Mouse (Mus musculus): Measurements from ENCODE around the gene 5730596B20Rik. TPM values are rescaled to one million over a fixed set of nuclear protein-coding genes. Genes with fewer than 3 reads are reported as not detected.

Gene 5730596B20Rik
- polyA plus RNA-seq, 2 experiments from 2014 or later: not detected

DNA sequence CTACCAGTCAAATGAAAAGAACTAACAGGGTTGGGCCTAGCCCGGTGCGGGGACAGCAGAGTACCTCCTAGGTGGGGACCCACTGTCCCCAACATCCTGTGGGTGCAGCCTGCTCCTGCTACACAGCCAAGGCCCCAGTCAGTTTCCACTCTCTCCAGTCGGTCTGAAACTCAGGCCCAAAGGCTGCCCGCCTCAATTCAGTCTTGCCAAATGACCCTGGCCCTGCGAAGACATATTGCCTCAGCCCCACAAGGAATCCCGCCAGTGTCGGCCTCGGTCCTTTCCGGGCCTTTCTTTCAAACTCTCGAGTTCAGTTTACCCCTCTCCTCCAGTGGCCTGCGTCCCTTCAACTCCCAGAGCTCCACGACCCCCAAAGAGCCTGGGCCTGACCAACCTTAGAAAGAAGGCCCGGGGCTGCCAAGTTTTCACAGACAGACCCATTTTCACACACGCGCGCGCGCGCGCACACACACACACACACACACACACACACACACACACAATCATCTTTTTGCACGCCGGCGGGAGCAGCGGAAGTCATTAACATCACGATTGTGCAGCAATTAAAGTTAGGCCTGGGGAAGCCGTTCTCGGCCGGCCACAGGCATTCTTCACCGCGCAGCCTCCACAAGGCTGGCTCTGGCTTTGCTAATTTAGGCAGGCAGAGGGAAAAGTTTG, 22.9 kb downstream of the 5730596B20Rik start:
- no peak for ATAC-seq

DNA sequence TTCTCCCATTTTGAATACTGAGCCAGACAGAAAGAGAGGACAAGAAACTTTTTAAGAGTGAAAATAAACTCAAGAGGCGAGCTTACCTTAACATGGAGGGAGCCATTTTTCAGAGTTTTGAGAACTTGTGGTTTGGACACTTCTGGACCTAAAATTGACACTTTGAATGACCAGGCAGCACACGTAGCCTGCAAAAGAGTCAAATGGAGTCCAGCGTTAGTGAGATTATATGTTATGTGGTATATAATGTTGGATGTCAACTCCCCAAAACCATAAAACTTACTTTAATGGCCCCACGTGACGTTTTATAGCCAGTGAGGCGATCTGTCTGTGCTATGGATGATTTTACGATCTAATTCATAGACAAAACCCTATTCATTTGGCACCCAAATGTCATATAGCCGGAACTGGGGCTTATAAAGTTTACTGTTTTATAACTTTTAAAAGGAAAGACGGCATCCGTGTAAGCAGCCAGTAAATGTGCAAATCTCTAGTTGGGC, 23.5 kb downstream of the 5730596B20Rik start:
- ATAC-seq: no peak

DNA sequence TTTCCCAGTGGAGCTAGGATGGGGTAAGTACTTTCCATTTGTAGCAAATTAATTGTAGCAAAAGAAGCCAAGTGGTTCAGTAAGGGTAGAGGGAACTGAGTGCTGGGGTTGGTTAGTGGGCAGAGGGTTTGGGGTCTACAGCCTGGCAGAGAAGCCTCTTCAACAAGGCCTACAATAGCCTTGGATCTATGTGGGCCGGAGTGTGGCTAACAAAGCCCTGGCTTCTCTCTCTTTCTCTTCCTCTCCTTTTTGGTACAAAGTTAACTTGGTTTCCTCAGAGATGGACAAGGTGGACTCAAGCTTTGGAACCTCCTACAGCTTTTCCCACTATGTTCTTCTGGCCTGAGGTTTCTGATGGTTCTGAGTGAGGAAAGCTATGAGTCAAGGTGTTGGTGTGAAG, 24.0 kb downstream of the 5730596B20Rik start:
- ATAC-seq: no peak

DNA sequence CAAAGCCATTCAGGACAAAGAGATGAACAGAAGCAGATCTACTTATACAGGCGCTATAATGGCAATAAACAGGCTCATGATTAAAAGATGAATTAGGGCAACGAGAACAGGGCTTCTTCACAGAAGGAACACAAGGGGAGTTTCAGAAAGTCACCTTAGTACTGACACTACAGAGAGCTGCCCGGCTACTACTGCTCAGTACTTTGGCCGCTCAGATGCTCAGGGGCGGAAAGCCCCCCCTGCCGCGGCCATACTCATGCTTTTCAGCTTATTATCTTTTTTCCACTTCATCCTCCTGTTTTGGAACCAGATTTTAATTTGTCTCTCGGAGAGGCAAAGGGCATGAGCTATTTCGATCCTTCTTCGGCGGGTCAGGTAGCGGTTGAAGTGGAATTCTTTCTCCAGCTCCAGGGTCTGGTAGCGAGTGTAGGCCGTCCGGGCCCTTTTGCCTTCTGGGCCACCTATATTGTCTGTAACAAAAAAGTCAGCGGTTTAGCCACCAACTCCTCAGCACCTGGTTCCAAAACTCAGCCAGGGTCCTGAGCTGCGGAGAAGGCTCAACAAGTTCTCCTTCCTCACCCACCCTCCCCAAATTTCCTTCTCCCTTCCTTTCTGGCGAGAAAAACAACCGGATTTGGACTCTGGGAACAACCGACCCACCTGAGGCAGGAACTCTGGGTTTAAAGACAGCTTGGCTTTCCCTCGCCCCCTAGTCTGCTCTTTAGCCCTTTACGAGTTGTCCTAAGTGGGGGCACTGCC, 25.2 kb downstream of the 5730596B20Rik start:
- ATAC-seq: no peak

DNA sequence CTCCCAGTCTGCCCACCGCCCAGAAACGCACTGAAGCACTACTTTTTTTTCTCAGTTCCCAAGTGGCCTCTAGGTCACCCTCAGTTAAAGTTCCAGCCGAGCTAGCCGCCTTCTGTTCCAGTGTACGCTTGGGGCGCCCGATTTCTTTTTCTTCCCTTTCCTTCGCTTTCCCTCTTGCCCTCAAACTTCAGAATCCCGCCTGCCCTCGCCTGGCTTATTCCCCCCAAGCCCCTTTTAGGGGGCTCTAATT, 25.7 kb downstream of the 5730596B20Rik start:
- no peak for ATAC-seq

DNA sequence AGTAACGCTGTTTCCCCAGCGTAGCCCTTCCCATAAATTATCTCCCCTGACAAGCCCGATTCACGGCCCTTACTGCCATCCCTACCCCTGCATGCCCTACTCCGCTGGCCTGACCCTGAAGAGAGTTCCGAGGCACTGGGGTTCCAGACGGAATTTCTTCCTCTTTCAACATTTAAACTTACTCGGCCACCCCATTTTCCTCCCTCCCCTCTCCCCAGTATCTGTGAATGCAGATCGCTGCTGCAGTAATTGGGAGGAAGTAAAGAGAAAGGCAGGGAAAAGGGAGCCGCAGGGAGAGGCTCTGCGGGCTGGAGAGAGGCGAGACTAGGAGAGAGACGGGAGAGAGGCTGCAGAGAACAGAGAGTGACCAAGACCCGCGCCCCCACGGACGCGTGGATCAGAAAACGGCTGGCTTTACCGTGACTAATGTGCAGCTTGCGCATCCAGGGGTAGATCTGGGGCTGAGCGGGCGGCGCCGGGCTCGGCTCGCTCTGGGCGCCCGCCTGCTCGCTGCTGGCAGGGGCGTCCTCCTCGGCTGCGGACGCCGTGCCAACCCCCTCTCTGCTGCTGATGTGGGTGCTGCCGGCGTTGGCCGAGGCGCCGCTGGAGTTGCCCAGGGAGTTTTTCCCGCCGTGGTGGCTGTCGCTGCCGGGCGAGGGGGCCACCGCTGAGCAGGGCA, 26.2 kb downstream of the 5730596B20Rik start:
- no peak for ATAC-seq

DNA sequence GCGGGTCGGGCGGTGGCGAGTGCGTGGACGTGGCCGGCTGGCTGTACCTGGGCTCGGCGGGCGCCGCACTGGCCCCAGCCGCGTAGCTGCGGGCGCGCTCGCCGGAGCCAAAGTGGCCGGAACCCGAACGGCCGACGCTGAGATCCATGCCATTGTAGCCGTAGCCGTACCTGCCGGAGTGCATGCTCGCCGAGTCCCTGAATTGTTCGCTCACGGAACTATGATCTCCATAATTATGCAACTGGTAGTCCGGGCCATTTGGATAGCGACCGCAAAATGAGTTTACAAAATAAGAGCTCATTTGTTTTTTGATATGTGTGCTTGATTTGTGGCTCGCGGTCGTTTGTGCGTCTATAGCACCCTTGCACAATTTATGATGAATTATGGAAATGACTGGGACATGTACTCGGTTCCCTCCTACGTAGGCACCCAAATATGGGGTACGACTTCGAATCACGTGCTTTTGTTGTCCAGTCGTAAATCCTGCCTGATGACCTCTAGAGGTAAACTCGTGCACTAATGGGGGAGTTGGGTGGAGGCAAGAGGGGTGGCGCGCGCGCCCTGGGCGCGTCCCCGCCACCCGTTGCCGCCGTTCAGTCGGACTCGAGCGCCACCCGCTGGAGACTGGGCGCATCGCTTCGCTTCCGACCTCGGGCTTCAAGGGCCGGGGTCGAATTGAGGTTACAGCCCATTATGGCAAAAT, 26.9 kb downstream of the 5730596B20Rik start, which contains the start of gene Hoxa5:
Gene Hoxa5, minus strand, starts transcription at position 538 of the 703 bp plus-strand sequence.
- ATAC-seq: no peak

DNA sequence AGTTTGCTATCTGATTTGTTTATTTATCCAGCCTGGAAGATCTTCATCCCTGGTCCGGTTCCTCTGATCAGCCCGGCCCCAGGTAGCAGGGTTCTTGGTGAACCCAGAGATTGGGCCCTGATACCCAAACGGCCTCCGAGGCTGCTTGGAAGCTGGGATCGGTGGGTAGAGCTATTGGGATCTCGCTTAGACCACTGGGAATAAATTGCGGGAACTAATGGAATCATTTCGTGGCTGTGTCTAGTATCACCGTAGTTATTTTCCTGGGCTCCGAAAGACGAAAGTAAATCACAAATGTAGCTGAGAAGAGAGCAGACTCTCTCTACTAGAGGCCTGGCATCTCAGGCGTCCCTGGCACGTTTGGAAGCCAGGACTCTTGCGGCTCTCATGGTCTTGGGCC, 27.9 kb downstream of the 5730596B20Rik start:
- ATAC-seq: no peak

DNA sequence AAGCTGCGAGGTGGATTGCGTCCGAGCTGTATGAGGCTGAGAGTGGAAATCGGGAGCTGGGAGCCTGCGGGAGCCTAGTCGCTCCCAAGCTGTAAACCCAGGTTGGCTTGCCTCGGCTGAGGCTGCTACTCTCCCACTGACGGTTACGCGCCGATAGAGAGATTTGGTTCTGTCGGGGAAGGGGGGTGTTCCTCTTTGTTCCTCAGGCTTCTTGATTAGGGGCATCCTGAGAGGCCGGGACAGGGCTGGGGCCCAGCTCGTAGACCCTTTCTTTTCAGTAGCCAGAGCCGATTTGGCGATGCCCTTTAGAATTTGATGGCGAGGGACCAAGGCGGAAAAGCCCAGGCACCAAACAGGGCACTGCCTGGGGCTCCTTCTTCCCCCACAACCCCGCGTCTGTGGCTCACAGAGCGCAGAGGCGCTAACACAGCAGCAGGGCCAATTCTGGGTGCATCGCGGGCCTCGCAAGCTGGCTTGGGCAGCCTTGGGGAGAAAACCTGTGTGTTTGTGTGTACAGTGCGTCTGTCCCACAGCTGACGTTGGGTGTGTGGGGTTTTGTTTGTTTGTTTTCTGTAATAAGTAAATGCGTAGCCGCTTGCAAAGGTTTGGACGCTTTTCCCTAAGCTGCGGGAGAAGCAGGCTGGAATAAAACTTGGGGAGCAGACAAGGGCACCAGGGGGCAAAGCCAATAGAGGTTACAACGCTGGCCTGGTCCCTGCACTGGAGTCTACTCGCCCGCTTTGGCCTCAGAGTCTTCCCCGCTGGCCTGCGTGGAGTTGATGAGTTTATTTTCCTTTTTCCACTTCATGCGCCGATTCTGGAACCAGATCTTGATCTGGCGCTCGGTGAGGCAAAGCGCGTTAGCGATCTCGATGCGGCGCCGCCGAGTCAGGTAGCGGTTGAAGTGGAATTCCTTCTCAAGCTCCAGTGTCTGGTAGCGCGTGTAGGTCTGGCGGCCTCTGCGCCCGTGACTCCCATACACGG, 28.6 kb downstream of the 5730596B20Rik start:
- ATAC-seq: no peak

DNA sequence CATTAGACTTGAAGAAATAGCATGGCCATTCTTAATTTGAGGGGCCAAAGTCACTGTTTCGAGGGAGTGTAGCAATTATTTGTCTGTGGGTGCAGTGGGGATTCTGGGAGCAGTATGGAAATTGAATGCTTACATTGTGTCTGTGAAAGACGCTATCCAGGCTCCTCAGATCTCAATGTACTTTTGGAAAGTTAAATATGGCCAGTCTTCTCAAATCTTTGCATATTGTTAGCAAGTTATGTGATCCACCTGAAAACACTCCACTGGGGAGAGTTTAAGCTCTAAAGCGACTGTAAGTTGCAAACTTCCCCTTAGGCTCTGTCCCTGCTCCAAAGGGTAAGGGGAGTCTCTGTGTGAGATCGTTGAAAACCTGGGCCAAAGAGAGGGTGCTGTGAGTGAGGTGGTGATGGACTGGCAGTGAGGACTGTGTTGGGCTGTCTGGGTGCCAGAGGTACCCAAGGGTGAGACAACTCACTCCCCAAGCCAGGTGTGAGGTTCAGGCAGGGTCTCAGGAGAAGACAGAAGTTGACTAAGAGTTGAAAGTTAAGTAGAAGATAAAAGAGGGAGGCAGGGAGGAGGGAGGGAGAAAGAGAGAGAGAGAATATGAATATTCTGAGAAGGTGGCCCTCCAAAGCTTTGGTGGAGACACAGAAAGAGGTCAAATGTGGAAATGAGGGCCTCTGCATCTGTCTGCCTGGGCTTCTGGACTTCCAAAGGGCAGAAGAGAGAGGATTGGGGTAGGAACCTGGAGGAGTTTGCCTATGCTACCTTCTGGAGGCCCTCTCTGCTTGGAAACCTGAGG, 29.8 kb downstream of the 5730596B20Rik start:
- no peak for ATAC-seq

DNA sequence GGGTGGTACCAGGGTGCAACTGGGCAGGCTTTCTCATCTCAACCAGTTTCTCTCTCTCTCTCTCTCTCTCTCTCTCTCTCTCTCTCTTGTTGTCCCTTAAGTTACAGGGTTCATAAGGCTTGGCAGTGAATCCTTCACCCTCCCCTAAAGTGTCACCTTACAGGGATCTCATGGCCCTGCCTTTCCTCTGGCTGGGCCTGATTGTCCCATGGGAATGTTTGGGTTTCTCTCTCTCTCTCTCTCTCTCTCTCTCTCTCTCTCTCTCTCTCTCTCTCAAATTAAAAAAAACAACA, 30.3 kb downstream of the 5730596B20Rik start:
- ATAC-seq: no peak

DNA sequence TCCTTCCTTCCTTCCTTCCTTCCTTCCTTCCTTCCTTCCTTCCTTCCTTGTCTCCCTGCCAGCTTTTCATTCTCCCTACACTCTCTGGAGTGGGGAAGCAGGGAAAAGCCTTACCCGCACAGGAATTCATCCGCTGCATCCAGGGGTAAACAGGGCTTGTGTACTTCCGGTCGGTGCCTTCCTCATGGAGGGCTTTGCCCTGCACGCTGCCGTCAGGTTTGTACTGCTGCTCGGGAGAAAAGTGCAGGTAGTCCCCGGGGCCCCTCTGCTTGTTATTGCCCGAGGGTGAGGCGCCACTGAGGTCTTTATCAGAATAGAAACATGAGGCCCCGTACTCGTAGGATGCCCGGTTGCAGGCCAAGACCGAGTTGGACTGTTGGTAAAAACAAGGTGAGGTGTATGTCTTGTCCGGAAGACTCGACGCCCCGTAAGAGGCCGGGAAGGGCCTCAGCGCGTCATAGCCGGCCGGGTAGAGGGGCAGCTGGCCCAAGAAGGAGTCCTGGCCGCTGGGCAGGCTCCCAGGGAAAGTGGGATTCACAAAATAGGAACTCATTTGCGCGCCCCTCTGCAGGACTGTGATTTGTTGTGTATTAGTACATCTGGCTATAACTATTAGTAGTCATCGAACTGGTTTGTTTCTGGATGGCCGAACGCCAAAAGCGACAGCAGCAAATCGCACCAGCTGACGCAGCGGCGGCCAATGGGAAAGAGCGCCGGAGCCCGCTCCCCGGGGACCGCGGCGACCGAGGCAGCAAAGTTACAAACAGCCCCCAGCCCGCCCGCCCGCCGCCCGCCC, 31.0 kb downstream of the 5730596B20Rik start, which contains the start of gene Hoxa6:
Gene Hoxa6, minus strand, starts transcription at position 651 of the 796 bp plus-strand sequence.
- ATAC-seq: no peak

DNA sequence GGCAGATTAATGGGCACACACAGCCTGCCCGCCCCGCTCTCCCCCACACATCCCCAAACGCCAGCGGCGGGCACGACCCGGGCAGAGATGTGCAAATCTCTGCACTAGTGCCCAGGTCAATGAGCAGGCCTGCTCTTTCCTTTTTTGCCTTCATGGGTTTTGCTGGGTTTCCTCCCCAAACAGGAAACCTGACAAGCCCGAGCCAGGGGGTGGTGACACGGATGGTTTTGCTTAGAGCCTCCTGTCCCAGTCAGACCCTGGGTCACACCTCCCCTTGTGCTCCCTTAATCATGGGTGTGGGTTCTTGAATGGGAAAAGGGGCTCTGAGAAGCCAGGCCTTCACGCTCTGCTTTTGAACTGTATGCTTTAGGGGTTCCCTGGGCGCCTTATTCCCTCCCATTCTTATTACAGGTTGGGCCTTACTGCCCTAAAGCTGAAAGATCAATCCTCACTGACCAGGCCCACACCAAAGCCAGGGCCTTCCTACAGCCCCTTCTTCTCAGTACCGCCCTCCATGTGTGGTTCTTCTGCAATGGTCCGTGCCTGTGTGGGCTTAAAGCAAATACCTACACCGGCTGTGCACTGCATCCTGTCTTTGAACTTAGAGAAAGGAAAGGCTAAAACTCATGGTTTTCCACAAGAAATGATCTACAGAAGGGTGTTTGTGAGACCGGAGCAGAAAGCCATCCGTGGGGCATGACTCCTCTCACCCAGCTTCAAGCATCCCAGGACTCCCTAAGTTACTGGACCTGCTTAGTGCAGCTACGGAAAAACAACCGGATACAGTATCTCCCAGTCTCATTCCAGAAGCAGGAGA, 31.8 kb downstream of the 5730596B20Rik start:
- no peak for ATAC-seq

DNA sequence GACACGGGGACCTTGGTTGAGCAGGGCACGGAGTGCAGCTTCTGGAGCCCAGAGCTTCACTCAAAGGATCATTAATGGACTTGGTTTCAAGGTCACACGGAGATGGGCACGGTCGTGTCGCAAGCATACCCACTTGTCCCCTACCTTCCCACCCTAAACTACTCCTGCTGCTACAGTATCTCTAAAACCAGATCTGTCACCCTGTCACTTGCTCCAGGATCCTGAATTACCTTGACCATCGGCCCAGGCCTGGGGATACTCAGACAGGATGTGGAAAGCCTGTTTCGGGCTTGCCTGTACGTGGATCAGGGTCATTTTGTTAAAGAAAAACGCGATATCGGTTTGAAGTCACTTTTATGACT, 32.4 kb downstream of the 5730596B20Rik start:
- ATAC-seq: no peak

DNA sequence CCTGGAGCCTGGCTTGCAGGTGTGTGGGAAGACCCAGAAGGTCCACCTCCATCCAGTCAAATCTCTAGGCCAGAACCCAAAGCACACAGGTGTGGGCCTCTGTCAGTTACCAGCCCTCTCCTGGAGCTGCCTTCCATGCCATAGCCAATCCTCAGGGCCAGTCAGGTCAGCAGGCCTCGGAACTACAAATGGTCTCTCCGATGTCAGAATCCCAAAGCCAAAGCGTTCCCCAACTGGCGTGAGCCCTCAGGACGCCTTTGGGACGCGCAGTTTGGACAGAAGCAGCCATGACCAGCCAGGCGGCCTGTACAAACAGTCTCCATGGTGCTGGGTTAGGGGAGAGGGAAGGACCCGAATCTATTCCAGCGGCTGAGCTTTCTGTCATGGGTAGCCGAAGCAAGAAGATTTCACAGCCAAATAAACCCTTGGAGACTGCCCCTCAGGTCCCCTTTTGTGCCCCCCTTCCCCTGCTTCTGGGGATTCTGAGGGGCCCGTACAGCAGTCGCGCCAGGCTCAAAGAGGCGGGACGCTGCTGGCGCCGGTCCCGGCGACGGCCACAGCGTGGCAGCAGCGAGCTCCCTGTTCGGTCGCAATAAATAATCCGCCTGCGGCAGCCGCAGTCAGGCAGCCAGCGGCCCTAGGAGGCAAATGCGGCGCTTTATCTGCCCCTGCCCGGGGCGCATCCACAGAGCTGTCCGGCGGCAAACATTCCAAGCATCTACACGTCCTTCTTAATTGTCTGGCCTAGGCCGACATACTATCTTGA, 34.1 kb downstream of the 5730596B20Rik start:
- peak; percentile 79 for ATAC-seq

DNA sequence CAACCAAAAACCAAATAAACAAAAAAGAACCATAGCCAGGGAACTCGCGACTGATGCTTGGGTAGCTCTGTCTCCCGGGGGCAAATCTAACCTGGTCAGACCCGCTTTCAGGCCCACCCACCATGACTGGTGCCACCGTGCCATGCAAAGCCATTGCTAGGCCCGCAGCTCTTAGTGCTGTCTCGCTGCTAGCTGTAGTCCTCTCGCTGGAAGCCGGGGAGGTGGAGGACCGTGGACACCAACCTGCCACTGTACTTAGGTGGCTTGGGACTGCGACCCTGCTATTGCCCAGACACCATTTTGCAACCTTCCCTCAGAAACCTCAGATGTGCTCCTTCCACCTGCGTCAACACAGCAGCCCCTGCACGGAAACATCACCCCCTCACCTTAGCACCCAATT, 34.7 kb downstream of the 5730596B20Rik start:
- ATAC-seq: peak; percentile 17

DNA sequence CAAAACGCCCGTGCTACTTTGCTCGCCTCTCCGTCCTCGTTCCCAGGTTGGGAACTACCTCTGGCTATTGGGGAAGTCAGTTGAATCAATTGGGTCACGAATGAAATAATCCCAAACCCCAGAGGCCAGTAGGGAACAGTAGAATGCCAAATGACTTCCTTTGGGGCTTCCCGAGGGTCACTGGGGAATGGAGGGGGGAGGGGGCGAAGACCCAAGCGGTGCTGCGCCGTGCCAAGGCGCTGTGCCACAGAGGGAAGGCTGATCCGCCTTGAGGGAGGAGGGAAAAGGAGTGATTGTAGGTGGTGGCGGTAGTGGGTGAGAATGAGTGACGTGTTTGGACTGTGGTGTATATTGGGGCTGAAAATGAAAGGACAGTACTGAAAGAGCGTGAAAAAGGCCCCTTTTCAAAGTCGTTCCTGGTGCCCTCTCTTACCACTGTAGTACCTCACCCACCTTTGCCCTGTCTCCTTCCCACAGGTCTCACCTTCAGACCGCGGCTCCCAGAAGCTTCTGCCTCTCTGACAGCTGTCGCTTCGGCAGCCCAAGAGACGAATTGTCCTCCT, 35.3 kb downstream of the 5730596B20Rik start:
- ATAC-seq: peak; percentile 7
